Mouse (Mus musculus): ENCODE results near the gene Zfp341. TPM values are rescaled to one million over a fixed set of nuclear protein-coding genes. Genes with fewer than 3 reads are reported as not detected.

The Zfp341 gene
- total and polyA plus RNA-seq, 3 experiments = 0.58 to 4.4 (median 1.6) TPM

GRCm38 (mm10) chr2:154657486-154658237, 44.6 kb downstream of the Zfp341 start (continued):
- peak; percentile 82 for TF ChIP-seq TBP (conservative IDR thresholded peaks at IDR 0.05; ENCODE audit: low read depth, low read length)
- no peak for TF ChIP-seq ZMIZ1 (IDR thresholded peaks at IDR 0.05; ENCODE audit: low read depth, low read length)
- peak; percentile 70 for TF ChIP-seq NELFE (IDR thresholded peaks at IDR 0.05; ENCODE audit: low read depth, low read length)
- TF ChIP-seq IRF4 (IDR thresholded peaks at IDR 0.05; ENCODE audit: low read depth, low read length) = peak; percentile 58

DNA sequence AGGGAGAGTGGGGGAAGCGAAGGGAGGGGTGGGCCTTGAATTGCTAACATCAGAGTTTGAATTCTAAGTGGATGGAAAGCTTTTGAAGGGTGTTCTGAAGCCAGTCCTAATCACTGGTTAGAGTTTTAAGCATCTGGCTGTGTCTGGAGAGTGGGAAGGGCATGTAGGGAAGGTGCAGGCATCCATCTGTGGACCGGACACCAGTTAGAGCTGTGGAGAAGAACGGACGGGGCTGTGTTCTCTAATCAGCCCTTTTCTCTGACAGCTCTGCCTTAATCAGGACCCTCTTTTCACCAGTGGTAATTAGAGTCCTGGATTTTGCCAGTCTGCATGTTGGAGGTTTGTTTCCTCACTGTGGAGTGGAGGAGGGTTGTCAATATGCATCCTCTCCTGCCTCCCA, 46.0 kb downstream of the Zfp341 start:
- H3K27me3 ChIP-seq (replicated peaks) = no peaks in the 10 kb centered on the region
- H3K27ac ChIP-seq (ENCODE audit: insufficient read depth, low read depth) = no peak overlapping the region
- dilution Hi-C loops (cut with MboI; ENCODE audit: extremely low pct_ligation_motif_present, extremely low pct_unique_long_range_greater_than_20kb, low sequenced_read_pairs) = no loop called here
- no peaks in the 10 kb centered on the region for H3K9me3 ChIP-seq (replicated peaks; ENCODE audit: low read length)
- peaks cover 10 to 42% of the 10 kb centered on the region in 2 experiments for H3K4me1 ChIP-seq (ENCODE audit: control insufficient read depth in 1 of 2, insufficient read depth in 2 of 2)
- DNase-seq (ENCODE audit: extremely low read depth) = no peak
- H3K4me2 ChIP-seq (ENCODE audit: insufficient read depth, low read depth, poor library complexity, severe bottlenecking) = peak overlapping the region; percentile 91
- in situ Hi-C loops (cut with MboI; ENCODE audit: low pct_ligation_motif_present, low pct_unique_long_range_greater_than_20kb, low sequenced_read_pairs) = no loop called here
- peak overlapping the region in 1 of 3 experiments; percentile 96 for H3K4me3 ChIP-seq (replicated peaks in 1 of 3; ENCODE audit: low read depth in 2 of 3, low read length in 2 of 3, poor library complexity in 1 of 3)
- peaks cover 50% of the 10 kb centered on the region for H3K79me2 ChIP-seq (replicated peaks; ENCODE audit: control insufficient read depth, extremely low read depth, insufficient read depth, poor library complexity, severe bottlenecking)
- TF ChIP-seq SIN3A (IDR thresholded peaks at IDR 0.05; ENCODE audit: low read length) = 0 out of 2 replicates have a peak, but pooled peaks have one; percentile 2
- no peak for TF ChIP-seq POLR2AphosphoS2 (IDR thresholded peaks at IDR 0.05; ENCODE audit: low read depth, low read length)
- H3K36me3 ChIP-seq (replicated peaks in 1 of 2; ENCODE audit: control insufficient read depth in 1 of 2, insufficient read depth in 1 of 2, low read length in 1 of 2) = peaks cover 16 to 38% of the 10 kb centered on the region in 2 experiments
- peak overlapping the region; percentile 96; the same call in 1 of the 2 replicates for H3K9ac ChIP-seq (ENCODE audit: insufficient read depth, low read depth)

GRCm38 (mm10) chr2:154659531-154660074, 46.5 kb downstream of the Zfp341 start:
- Histone ChIP-seq H3K4me2 (ENCODE audit: insufficient read depth, low read depth, poor library complexity, severe bottlenecking) (peak overlapping the region; percentile 91; the same call in 1 of the 2 replicates), H3K9me3 (replicated peaks; ENCODE audit: low read length) (no peaks in the 10 kb centered on the region), H3K27ac (ENCODE audit: insufficient read depth, low read depth) (no peak overlapping the region), H3K4me1 (ENCODE audit: control insufficient read depth in 1 of 2, insufficient read depth in 2 of 2) (peaks cover 10 to 42% of the 10 kb centered on the region in 2 experiments), H3K9ac (ENCODE audit: insufficient read depth, low read depth) (peak overlapping the region; percentile 32; the same call in 1 of the 2 replicates), H3K27me3 (replicated peaks) (no peaks in the 10 kb centered on the region), H3K36me3 (replicated peaks in 1 of 2; ENCODE audit: control insufficient read depth in 1 of 2, insufficient read depth in 1 of 2, low read length in 1 of 2) (peaks cover 19 to 44% of the 10 kb centered on the region in 2 experiments), H3K4me3 (replicated peaks in 1 of 3; ENCODE audit: low read depth in 2 of 3, low read length in 2 of 3, poor library complexity in 1 of 3) (no peak overlapping the region), H3K79me2 (replicated peaks; ENCODE audit: control insufficient read depth, extremely low read depth, insufficient read depth, poor library complexity, severe bottlenecking) (peaks cover 55% of the 10 kb centered on the region)
- peak; percentile 34 for DNase-seq (ENCODE audit: extremely low read depth)
- TF ChIP-seq MAFK (IDR thresholded peaks at IDR 0.05; ENCODE audit: insufficient replicate concordance, low read length) (no peak), GABPA (IDR thresholded peaks at IDR 0.05; ENCODE audit: insufficient replicate concordance, low read depth, low read length) (no peak), ZNF384 (IDR thresholded peaks at IDR 0.05; ENCODE audit: low read depth, low read length) (no peak), SIN3A (IDR thresholded peaks at IDR 0.05; ENCODE audit: low read length) (no peak), MAZ (IDR thresholded peaks at IDR 0.05; ENCODE audit: low read depth, low read length) (no peak), ZC3H11A (IDR thresholded peaks at IDR 0.05; ENCODE audit: low read depth, low read length) (no peak), MXI1 (IDR thresholded peaks at IDR 0.05; ENCODE audit: low read depth, low read length) (no peak), NRF1 (IDR thresholded peaks at IDR 0.05; ENCODE audit: low read depth, low read length) (no peak), HCFC1 (IDR thresholded peaks at IDR 0.05; ENCODE audit: low read depth, low read length) (no peak), JUN (IDR thresholded peaks at IDR 0.05; ENCODE audit: insufficient read depth, low read depth, low read length) (no peak), JUND (conservative IDR thresholded peaks at IDR 0.05; ENCODE audit: low read depth, low read length) (no peak), ZMIZ1 (IDR thresholded peaks at IDR 0.05; ENCODE audit: low read depth, low read length) (no peak), SMC3 (IDR thresholded peaks at IDR 0.05; ENCODE audit: low read depth, low read length) (no peak), ZKSCAN1 (IDR thresholded peaks at IDR 0.05; ENCODE audit: borderline replicate concordance, low read depth, low read length) (no peak), PAX5 (IDR thresholded peaks at IDR 0.05; ENCODE audit: low read length) (no peak), POLR2A (IDR thresholded peaks at IDR 0.05; ENCODE audit: low read depth, low read length) (no peak), CHD1 (IDR thresholded peaks at IDR 0.05; ENCODE audit: low read depth, low read length) (no peak)
- in situ Hi-C loops (cut with MboI; ENCODE audit: low pct_ligation_motif_present, low pct_unique_long_range_greater_than_20kb, low sequenced_read_pairs) = no loop called here
- dilution Hi-C loops (cut with MboI; ENCODE audit: extremely low pct_ligation_motif_present, extremely low pct_unique_long_range_greater_than_20kb, low sequenced_read_pairs) = no loop called here

Data from CH12.LX (cell line).